Mouse (Mus musculus): ENCODE results near the gene Cntn1. TPM values are rescaled to one million over a fixed set of nuclear protein-coding genes. Genes with fewer than 3 reads are reported as not detected.
A peak's percentile ranks its signal among the peaks of the same experiment; 100 is the strongest.

Gene Cntn1
- 0.51 and 0.84 TPM in 2 replicates for polyA plus RNA-seq (2014; fragmentation: Nextera tagmentation; extraction: Ambion mirVana)

GRCm38 (mm10) chr15:92050996-92051352, at the start of gene Cntn1:
Cntn1 (plus strand) TSS chr15:92051165.
- Histone ChIP-seq H3K4me2 (peak within 1 kb of the TSS; percentile 96), H3K27ac (ENCODE audit: low read depth) (no peak within 1 kb of the TSS), H3K4me1 (ENCODE audit: insufficient read depth) (no peaks in the 10 kb centered on the region), H3K9me3 (ENCODE audit: low read depth, low read length) (no peaks in the 10 kb centered on the region), H3K4me3 (ENCODE audit: low read depth, low read length) (peak within 1 kb of the TSS; percentile 47), H3K36me3 (ENCODE audit: insufficient read depth) (no peaks in the 10 kb centered on the region), H3K27me3 (ENCODE audit: insufficient read depth, low read length) (peaks cover 16% of the 10 kb centered on the region), H3K9ac (peak within 1 kb of the TSS; percentile 30; the same call in 1 of the 2 replicates)
- peak; percentile 88 for DNase-seq
- peak; percentile 100 for ATAC-seq (ENCODE audit: insufficient read depth)
- TF ChIP-seq CTCF (IDR thresholded peaks at IDR 0.05; ENCODE audit: low read depth), result no peak
- WGBS, result under 1% methylated on average over 17 of the region's 17 CpGs

GRCm38 (mm10) chr15:92001431-92001830, 49.5 kb upstream of the Cntn1 start:
- no peak overlapping the region for H3K27ac ChIP-seq (ENCODE audit: low read depth)
- no peaks in the 10 kb centered on the region for H3K9me3 ChIP-seq (ENCODE audit: low read depth, low read length)
- no peak for TF ChIP-seq CTCF (IDR thresholded peaks at IDR 0.05; ENCODE audit: low read depth)
- no peaks in the 10 kb centered on the region for H3K36me3 ChIP-seq (ENCODE audit: insufficient read depth)
- no peaks in the 10 kb centered on the region for H3K27me3 ChIP-seq (ENCODE audit: insufficient read depth, low read length)
- no peak overlapping the region for H3K4me3 ChIP-seq (ENCODE audit: low read depth, low read length)
- DNase-seq, result no peak
- H3K9ac ChIP-seq, result no peak overlapping the region
- H3K4me2 ChIP-seq, result no peak overlapping the region
- H3K4me1 ChIP-seq (ENCODE audit: insufficient read depth), result no peaks in the 10 kb centered on the region
- ATAC-seq (ENCODE audit: insufficient read depth), result no peak
- 77% methylated on average over 3 of the region's 3 CpGs for WGBS

GRCm38 (mm10) chr15:92012165-92013083, 38.5 kb upstream of the Cntn1 start:
- peak; percentile 66 for ATAC-seq (ENCODE audit: insufficient read depth)
- H3K4me3 ChIP-seq (ENCODE audit: low read depth, low read length), result no peak overlapping the region
- H3K27ac ChIP-seq (ENCODE audit: low read depth), result no peak overlapping the region
- no peaks in the 10 kb centered on the region for H3K27me3 ChIP-seq (ENCODE audit: insufficient read depth, low read length)
- WGBS, result 61% methylated on average over 8 of the region's 8 CpGs
- H3K4me1 ChIP-seq (ENCODE audit: insufficient read depth), result no peaks in the 10 kb centered on the region
- no peak for TF ChIP-seq CTCF (IDR thresholded peaks at IDR 0.05; ENCODE audit: low read depth)
- H3K4me2 ChIP-seq, result no peak overlapping the region
- H3K9me3 ChIP-seq (ENCODE audit: low read depth, low read length), result no peaks in the 10 kb centered on the region
- no peak overlapping the region for H3K9ac ChIP-seq
- H3K36me3 ChIP-seq (ENCODE audit: insufficient read depth), result no peaks in the 10 kb centered on the region
- DNase-seq, result peak; percentile 45

GRCm38 (mm10) chr15:92034111-92034510, 16.9 kb upstream of the Cntn1 start:
- TF ChIP-seq CTCF (IDR thresholded peaks at IDR 0.05; ENCODE audit: low read depth), result no peak
- Histone ChIP-seq H3K4me2 (no peak overlapping the region), H3K9ac (no peak overlapping the region), H3K4me1 (ENCODE audit: insufficient read depth) (no peaks in the 10 kb centered on the region), H3K4me3 (ENCODE audit: low read depth, low read length) (no peak overlapping the region), H3K27ac (ENCODE audit: low read depth) (no peak overlapping the region), H3K27me3 (ENCODE audit: insufficient read depth, low read length) (no peaks in the 10 kb centered on the region), H3K36me3 (ENCODE audit: insufficient read depth) (no peaks in the 10 kb centered on the region), H3K9me3 (ENCODE audit: low read depth, low read length) (no peaks in the 10 kb centered on the region)
- DNase-seq, result no peak
- no peak for ATAC-seq (ENCODE audit: insufficient read depth)
- WGBS, result 73% methylated on average over 1 of the region's 1 CpGs

GRCm38 (mm10) chr15:92042538-92042937, 8.4 kb upstream of the Cntn1 start:
- 69% methylated on average over 5 of the region's 5 CpGs for WGBS
- Histone ChIP-seq H3K9ac (no peak overlapping the region), H3K4me1 (ENCODE audit: insufficient read depth) (no peaks in the 10 kb centered on the region), H3K9me3 (ENCODE audit: low read depth, low read length) (no peaks in the 10 kb centered on the region), H3K27ac (ENCODE audit: low read depth) (no peak overlapping the region), H3K36me3 (ENCODE audit: insufficient read depth) (no peaks in the 10 kb centered on the region), H3K4me3 (ENCODE audit: low read depth, low read length) (no peak overlapping the region), H3K27me3 (ENCODE audit: insufficient read depth, low read length) (no peaks in the 10 kb centered on the region), H3K4me2 (no peak overlapping the region)
- TF ChIP-seq CTCF (IDR thresholded peaks at IDR 0.05; ENCODE audit: low read depth), result no peak
- ATAC-seq (ENCODE audit: insufficient read depth) (no peak), DNase-seq (no peak)

DNA sequence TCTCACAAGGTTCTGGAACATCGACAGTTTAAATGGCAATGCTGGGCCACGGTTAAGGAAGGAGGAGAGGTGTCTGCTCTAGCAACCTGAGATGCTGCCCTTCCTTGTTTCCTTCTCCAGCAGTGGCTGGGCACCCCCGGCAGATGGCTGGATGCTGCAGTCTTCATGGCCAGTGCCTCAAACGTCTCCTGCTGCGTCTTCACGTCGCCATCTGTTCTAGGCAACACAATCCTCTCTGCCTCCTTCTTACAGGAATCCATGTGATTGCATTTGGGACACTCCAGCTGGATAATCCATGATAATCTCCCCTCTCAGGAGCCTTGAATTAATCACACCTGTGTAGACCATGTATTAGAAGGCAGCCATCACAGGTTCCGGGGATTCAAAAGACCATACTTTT, 4.9 kb upstream of the Cntn1 start:
- H3K4me1 ChIP-seq (ENCODE audit: insufficient read depth), result no peaks in the 10 kb centered on the region
- H3K9me3 ChIP-seq (ENCODE audit: low read depth, low read length), result no peaks in the 10 kb centered on the region
- H3K9ac ChIP-seq, result no peak overlapping the region
- no peak overlapping the region for H3K4me2 ChIP-seq
- 84% methylated on average over 8 of the region's 8 CpGs for WGBS
- ATAC-seq (ENCODE audit: insufficient read depth) (no peak), DNase-seq (no peak)
- no peaks in the 10 kb centered on the region for H3K36me3 ChIP-seq (ENCODE audit: insufficient read depth)
- TF ChIP-seq CTCF (IDR thresholded peaks at IDR 0.05; ENCODE audit: low read depth), result no peak
- peaks cover under 1% of the 10 kb centered on the region; the same call in 1 of the 2 replicates for H3K27me3 ChIP-seq (ENCODE audit: insufficient read depth, low read length)
- H3K27ac ChIP-seq (ENCODE audit: low read depth), result no peak overlapping the region
- H3K4me3 ChIP-seq (ENCODE audit: low read depth, low read length), result no peak overlapping the region

DNA sequence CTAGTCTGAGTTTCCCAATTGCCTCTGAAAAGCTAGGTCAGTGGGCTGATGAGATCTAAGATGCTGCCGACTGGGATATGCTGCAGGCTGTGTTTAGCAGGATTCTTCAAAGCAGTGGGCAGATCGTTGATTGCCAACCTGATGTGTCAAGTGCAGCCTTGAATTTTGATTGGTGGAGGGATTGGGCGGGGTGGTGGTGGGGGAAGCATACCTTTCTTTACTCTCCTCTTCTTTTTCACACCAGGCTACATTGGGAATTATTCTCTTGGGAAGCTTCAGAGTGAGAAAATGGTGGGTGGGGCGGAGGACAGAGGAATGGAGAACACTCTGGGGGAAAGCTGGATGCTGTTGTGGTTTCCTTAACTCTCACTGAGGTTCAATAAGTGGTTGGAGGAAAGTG, 2.9 kb upstream of the Cntn1 start:
- no peak for TF ChIP-seq CTCF (IDR thresholded peaks at IDR 0.05; ENCODE audit: low read depth)
- Histone ChIP-seq H3K9ac (no peak overlapping the region), H3K4me3 (ENCODE audit: low read depth, low read length) (no peak overlapping the region), H3K27ac (ENCODE audit: low read depth) (no peak overlapping the region), H3K4me1 (ENCODE audit: insufficient read depth) (no peaks in the 10 kb centered on the region), H3K9me3 (ENCODE audit: low read depth, low read length) (no peaks in the 10 kb centered on the region), H3K4me2 (no peak overlapping the region), H3K27me3 (ENCODE audit: insufficient read depth, low read length) (peaks cover 16% of the 10 kb centered on the region), H3K36me3 (ENCODE audit: insufficient read depth) (no peaks in the 10 kb centered on the region)
- WGBS, result 64% methylated on average over 4 of the region's 4 CpGs
- ATAC-seq (ENCODE audit: insufficient read depth) (no peak), DNase-seq (no peak)
